Mouse (Mus musculus) left cerebral cortex, postnatal 25 days (tissue): ENCODE data around the gene Jade1. TPM values are rescaled to one million over a fixed set of nuclear protein-coding genes. Genes with fewer than 3 reads are reported as not detected.

Experiments used
- DNase-seq, 2 experiments: peaks; one replicate each; pipeline ENCODE4 v3.0.0; 2022; ENCODE audit warnings: low spot score in 2 of 2, mixed read lengths in 1 of 2
- intact Hi-C: fragments of 180-260 bp; cut with DNase I; formaldehyde crosslinking; loops from one replicate; pipeline ENCODE4 v1.15.1; 2025
- total RNA-seq, 2 experiments: library from RNA; stranded (reverse); gene quantifications; 2 replicates each; pipeline ENCODE4 v1.2.3; 2021

Gene Jade1
- total RNA-seq, 2 experiments from 2014 or later = 36.8 to 42.5 TPM

DNA sequence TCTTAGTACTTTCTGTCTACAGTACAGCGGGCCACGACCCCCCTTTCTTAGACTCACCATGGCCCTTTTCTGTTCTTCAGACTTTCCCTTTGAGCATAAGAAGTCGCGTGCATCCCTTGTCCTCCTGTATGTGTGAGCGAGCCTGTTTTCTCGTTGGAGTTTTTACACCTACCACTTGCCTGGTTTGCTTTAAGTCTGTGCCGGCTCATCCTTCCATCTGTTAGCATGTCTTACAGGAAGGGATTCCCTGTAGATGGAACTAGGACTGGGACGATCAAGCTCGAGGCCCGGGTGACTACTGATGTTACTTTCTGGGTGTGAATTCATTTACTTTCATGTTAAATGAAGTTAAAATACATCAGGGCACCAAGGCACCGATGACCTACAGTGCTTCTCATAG is 17.4 kb downstream of the Jade1 start:
- DNase-seq = peak in 1 of 2 experiments; percentile 73
- intact Hi-C loops = no loop called here

DNA sequence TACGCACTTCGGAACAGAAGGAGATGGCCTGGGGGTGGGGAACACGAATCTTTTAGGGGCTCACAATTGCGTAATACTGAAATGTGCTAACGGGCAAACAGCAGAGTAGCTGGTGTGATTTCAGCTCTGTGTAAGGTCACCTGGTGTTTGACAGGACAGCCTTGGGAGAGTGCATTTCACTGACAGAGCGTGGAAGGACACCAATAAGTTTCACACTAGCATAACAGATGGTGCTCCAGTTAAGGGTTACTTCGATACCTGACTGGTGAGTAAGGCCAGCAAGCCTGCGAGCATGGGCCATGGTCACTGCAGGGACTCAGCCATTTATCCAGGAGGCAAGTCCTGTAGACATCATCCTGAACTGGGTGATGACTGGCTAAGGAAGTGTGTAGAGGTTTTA is 18.7 kb downstream of the Jade1 start:
- intact Hi-C loops = no loop called here
- no peak for DNase-seq

DNA sequence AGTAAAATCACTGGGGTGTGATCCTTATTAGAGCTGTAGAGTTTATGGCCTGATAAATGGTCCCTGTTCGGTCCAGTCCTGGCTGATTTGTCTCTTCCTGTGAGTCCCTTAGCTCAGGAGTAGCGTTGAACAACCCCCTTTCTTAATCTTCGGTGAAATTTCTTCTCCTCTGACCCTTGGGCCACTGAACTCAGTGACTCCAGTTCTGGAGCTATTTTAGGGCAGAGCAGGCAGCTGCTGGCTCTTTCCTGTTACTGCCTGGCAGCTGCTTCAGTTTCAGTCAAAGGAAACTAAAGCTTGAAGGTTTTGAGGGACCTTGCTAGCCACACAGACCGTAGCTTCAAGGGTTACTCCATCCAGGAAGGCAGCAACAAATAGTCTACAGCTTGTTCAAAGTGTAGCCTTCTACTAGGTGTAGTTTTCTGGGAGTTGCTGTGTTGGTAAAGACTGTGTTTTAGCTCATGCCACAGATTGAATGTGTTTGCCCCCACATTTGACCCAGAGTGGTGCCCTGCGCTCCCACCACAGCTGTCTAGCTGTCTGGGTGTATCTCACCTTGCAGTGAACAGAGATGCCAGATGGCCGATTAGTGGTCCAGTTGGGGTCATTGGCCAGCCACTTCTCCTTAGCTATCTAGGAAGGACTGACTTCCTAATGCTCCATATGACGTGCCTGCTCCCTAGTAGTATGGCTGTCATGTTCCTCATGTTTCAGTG is 19.3 kb downstream of the Jade1 start:
- DNase-seq = no peak
- intact Hi-C loops = no loop called here

DNA sequence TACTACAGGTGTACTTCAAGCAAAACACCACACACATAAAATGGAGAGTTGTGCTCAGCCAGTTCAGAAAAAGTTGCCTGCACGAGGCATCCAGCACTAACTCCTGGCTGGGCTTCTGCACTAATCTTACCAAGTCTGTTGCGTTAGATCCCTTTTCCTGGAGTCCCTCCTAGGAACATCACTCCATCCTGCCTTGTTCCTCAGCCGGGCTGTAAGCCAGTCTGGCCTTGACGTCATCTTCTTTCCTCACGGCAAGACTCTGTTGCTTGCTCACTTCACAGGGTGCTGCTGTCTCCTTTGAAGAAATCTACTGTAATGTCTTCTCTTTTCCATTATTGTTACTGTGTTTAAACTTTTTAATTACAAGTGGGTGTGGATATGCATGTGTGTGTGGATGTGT is 20.4 kb downstream of the Jade1 start:
- intact Hi-C loops = no loop called here
- DNase-seq = no peak

DNA sequence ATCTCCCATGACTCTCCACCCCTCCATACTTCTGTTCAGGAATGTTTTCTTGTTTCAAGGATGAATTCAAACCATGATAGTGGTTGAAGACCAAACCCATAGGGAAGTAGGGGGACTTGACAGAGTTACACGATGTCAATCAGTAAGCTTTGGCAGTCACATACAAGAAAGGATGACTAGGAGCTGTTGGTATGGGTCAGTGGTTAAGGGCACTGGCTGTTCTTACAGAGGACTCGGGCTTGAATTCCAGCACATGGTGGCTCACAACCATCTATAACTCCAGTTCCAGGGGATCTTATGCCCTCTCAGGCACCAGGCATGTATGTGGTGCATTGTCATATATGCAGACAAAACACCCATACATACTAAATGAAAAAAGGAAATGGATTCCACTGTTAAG is 21.7 kb downstream of the Jade1 start:
- intact Hi-C loops = no loop called here

DNA sequence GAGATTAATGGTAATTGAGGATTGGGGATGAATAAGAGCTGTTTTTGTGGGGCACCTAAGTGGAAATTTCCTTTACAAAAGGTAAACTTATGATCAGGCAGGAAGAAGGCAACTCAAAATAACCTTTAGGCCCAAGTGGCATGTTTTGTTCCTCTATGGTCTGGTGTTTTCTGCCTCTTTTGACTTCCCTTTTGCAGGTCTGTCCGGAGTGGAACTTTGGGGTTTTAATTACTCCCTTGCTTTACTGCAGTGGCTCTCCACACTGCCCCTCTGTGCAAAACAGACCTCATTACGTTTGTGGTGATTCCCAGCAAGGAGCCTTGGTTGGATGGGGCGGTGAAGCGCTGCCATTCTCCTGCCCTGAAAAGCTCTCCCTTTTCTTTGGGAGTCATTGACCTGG is 24.3 kb downstream of the Jade1 start:
- intact Hi-C loops = no loop called here
- DNase-seq = no peak

More for the DNA sequence above, 21.7 kb downstream of the Jade1 start:
- no peak for DNase-seq

DNA sequence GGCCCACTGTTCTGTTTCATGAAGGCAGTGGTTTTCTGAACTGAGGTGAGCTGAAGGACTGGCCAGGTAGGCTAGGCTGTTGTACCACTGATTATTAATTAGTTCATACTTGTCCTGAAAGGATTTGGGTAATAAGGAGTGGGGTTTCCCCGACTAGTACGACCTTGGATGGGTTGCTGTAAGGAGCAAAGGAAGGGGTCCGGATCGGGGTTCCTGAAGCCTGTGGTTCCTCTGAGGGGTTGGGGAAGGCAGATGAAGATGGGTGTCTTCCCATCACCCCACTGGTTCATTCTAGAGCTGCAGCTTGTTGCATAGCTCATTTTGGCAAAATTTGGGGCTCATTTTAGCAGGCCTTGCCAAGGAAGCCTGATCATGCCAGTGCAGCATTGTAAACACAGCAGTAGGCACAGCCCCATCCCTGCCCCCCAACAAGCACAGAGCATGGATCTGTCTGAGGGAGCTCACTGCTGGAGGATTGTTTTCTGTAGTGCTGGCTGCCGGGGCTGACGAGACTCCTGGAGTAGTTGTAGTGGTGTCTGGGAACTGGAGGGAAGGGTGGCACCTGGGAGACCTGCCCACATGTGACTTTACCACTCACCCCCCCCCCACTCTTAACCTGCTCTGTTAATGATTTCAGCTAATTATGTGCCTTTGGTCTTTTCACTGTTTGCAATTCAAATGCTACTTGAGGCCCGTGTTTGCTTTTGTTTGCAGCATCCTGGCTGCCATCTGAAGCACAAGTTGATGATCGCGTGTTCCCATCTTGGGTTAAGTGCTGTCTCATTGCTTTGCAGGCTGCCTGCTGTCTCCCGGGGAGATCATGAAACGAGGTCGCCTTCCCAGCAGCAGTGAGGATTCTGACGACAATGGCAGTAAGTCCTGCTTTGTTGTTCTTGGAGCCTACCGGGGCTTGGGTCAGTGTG is 25.1 kb downstream of the Jade1 start:
- intact Hi-C loops = no loop called here
- DNase-seq = no peak

DNA sequence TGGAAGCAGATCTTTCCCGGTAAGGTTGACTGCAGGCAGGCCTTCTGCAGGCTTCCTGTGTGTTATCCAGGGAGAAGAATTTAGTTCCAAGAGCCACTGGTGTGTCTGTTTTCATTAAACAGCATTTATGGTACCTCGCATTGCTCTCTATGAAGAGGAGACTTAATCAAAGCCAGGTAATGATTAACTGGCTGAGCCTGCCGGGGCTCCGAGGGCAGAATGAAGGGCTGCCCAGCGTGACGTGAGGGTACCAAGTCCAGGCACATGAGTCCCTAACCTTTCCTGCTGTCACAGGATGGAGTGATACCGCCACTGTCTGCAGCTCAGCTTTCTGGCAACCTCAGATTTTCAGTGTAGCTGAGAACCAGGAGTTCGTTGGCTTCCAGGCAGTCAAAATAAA is 25.9 kb downstream of the Jade1 start:
- intact Hi-C loops = no loop called here

DNA sequence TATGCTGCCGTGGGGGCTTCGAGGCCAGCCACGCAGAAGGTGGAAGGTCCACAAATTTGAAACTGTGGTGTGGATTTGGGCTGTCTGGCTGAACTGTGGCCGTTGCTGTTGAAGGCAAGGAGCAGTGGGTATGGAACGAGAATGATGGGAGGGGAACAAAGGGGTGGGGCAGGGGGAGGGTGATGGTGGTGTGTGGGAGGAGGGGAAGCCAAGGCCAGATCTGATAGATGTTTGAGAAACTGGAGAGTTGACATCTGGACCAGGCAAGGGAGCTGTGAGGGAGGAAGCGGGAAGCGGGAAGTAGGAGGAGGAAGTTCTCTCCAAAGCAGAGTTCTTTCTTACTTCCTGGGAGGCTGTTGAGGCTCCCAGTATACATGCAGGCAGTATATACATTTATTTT is 26.7 kb downstream of the Jade1 start:
- no peak for DNase-seq
- intact Hi-C loops = no loop called here

More for the DNA sequence above, 25.9 kb downstream of the Jade1 start:
- no peak for DNase-seq

DNA sequence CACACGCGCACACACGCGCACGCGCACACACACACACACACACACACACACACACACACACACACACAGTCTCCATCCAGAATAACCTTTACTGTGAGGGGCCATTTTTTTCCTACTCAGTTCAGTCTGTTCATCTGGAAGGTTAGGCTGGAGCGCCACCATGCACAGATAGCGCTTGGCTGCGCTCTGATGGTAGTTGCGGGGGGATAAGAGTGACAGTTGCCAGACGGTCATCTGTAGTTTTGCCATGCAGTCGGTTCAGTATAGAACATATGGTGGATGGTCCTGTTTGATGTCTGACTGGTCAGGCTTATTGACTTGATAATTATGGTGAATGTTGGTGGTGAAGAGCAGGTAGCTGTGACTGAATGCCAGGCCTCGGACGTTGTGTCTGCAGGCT is 27.6 kb downstream of the Jade1 start:
- DNase-seq = no peak
- intact Hi-C loops = no loop called here

DNA sequence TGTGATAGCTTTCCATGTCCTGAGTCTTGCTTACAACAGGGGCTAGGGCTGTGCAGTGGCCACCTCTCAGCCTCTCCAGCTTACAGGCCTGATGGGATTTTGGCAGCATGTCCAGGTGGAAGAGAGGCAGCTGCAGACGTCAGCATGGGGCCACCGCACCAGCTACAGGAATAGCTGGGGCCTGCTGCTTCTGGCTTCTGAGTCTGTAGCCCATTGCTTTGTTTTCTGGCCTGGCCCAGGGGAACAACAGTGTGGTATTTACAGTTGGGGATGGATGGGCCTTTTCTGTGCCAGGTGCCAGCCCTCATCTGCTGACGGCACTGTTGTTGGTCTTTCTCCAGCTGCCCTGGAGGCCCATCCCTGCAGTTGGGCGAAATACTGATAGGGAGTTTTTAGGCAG is 28.1 kb downstream of the Jade1 start:
- intact Hi-C loops = no loop called here
- no peak for DNase-seq

DNA sequence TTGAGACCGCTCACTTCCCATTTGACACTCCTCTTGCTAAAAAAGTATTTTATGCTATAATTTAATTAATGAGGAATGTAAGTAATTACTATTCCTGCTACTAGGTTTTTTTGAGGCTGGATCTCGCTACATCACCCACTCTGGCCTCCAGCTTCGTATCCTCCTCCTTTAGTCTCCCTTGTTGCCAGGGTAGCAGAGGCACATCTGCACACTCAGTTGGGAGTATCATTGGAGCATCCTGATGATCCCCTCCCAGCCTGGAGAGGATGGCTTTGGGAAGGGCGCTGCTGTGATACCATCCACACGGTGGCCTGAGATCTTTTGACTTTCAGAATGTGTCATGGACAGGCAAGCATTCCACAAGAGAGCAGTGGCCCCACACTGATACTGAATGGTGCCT is 30.0 kb downstream of the Jade1 start:
- no peak for DNase-seq
- intact Hi-C loops = no loop called here

DNA sequence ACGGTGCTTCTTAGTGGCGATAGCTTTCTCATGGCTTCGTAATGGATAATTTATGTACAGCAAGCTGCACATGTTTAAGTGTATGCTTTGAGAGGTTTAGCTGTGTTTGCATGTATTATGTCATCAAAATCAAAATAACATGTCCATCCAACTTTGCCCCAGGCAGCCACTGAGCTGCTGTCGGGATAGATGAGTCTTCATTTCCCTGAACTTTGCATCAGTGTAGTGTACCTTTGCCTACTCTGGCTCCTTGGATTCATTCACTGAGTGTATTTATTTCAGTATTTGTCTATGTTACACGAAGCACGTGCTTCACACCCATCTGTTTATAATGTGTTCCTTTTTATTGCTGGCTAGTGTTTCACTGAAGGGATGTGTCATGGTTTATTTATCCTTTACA is 30.8 kb downstream of the Jade1 start:
- intact Hi-C loops = no loop called here
- no peak for DNase-seq

DNA sequence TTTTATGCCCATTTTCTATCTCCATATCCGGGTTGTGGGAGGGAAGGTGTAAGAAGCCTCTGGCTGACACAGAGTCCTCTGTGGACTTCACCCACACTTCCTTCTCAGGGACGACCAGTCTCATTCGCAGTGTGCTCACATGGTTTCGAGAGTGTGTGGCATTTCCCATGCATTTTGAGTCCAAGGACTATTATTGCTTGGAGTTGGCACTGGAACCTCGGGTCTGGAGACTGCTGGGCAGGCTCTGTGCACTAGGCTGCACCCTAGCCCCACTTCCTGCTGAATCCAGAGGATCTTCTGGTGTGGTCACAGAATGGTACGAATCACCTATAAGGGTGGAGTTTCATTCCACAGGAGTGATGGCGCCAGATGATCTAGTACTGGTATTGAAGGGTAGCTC is 31.4 kb downstream of the Jade1 start:
- no peak for DNase-seq
- intact Hi-C loops = no loop called here

DNA sequence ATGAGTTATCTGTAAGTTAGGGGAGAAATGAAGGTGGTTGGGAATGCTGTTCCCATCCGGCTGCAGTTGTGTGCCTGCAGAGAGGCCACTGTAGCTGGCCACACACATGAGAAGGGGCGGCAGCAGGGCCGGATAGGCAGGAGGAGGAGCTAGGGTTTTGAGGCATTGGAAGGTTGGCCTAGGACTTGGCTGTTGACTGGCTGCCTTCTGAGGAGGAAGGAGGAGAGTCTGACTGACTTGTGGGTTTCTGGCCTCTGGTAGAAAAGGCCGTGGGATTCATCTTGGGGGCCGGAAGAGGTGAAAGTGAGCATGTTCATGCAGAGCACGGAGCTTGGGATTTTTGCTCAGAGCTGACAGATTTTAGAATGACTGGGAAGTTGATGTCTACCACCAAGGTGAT is 32.1 kb downstream of the Jade1 start:
- intact Hi-C loops = no loop called here
- no peak for DNase-seq

DNA sequence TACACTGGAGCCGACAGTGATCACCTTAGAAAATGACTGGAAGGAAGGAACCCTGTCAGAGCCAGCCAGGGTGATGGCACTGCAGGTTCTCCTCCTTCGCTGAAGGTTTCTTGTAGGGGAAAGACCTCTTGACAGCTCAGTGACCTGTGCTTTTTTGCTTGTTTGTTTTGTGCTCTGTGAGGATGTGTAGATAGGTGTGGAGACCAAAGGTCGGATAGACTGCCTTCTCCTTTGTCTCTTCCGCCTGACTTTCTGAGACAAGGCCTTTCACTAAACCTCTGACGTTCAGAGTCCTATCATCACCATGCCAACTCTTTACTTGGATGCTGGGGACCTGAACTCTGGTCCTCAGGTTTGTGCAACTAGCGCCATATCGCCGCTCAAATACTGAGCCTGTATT is 33.0 kb downstream of the Jade1 start:
- intact Hi-C loops = no loop called here
- DNase-seq = no peak

DNA sequence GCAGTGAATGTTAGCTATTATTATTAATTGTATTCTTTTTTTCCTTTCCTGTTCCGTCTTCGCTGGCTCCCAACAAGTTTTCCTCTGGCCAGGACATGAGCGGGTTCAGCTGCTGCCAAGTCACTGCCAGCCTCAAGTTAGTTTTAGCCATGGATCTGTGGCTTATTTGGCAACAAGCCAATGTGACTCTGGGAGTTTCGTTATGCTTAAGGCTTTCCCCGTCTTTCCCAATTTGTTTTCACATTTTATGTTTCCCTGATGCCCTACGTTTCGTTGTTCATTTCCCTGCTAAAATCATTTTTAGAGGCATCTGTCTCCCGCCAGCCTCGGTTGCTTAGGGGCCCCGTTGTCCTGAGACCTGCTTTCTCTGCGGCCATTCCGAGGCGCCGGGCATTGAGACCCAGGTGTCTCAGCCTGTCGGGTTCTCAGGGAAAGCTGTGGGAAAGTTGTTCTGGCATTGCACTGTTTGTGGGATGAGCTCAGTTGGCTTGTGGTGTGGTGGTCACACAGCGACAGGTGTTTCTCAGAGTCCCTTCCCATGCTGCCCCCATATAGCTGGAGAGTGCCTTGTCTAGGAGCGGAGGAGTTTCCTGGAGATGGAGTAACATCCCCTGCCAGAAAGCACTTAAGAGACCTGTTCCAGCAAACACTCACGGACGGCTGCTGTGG is 33.8 kb downstream of the Jade1 start:
- no peak for DNase-seq
- intact Hi-C loops = no loop called here

DNA sequence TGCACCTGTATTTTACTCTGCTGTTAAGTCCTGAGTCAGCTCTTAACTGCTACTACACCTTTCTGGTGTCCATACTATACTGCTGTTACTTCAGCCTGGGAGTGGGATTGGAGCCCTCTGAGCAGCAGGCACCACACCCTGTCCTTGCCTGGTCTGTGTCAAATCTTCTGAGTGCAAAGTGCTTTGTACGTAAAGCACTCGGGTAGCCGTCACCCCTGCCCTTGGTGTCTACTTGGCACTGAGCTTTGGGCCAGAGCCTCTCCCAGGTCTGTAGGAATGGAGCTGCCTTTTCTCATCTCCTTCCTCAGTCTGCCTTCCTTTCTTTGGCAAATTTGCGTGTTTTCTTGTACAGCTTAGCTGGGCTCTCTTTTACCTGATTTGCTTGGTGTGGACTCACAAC is 34.5 kb downstream of the Jade1 start:
- intact Hi-C loops = loop anchor here (5.0 kb wide), 1 partner anchor 408 kb away; no protein-coding TSS in a partner anchor

DNA sequence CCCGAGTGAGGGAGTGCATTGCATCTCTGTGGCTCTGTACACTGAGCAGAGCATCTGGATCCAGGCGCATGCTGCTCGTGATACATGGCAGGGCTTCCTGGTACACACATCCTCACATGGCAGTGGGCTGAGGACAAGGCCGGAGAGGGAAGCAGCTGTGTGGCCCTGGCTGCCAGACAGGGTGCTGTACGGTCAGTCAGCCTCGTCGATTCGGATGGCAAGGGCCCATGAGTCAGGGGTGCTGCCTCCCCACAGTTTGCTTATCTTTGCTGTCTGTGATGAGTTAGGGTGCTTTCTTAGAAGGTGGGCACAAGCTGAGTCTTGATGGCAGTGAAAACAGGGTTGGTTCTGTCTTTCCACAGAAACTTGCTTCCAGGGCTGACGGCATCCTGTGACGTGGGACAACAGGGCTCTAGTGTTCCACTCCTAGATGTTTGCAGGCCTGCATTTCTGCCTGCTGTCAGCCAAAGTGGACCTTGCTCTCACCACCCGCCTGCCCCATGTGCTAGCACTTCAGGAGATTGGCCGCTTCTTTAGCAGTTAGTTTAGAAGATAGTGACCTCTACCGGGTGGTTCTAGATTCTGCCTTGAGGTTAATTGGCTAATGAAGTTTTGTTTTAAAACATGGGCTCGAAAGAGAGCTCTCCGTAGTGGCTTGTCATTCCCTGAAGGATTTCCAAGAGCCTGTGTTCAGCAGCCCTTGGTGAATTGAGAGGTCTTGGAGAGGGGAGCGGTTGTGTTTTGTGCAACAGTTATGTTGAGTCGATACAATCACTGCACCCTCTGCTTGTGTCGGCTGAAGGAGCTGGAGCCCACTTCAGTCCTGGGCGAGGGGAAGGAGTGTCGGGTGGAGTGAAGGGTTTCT is 35.4 kb downstream of the Jade1 start:
- intact Hi-C loops = loop anchor here (5.0 kb wide), 1 partner anchor 409 kb away; no protein-coding TSS in a partner anchor
- DNase-seq = no peak

More for the DNA sequence above, 34.5 kb downstream of the Jade1 start:
- no peak for DNase-seq
